Mouse (Mus musculus): ENCODE measurements around the gene Fgfr2. TPM values are rescaled to one million over a fixed set of nuclear protein-coding genes. Genes with fewer than 3 reads are reported as not detected.

Fgfr2 gene
- polyA plus RNA-seq (2012; rRNA removed): 74.1 and 114 TPM in 2 replicates

GRCm38 (mm10) chr7:133123244-133123998, at the start of gene Fgfr2:
Gene Fgfr2 (minus strand): TSS chr7:133123350.
- Histone ChIP-seq H3K4me3 (replicated peaks; ENCODE audit: extremely low read depth, low read depth, low read length) (peak within 1 kb of the TSS; percentile 93), H3K4me1 (ENCODE audit: control insufficient read depth, insufficient read depth, low read length) (peaks cover 10% of the 10 kb centered on the region)
- peak; percentile 74 for DNase-seq
- TF ChIP-seq POLR2A (IDR thresholded peaks at IDR 0.05; ENCODE audit: borderline replicate concordance, extremely low read depth, low read depth, low read length): peak; percentile 57; the same call in 1 of the 2 replicates
- no peak for TF ChIP-seq CTCF (IDR thresholded peaks at IDR 0.05; ENCODE audit: insufficient read depth, low read length)
- 2% methylated on average over 35 of the region's 53 CpGs for WGBS

GRCm38 (mm10) chr7:133171403-133172032, 48.4 kb upstream of the Fgfr2 start:
- no peak for DNase-seq
- WGBS: 79% methylated on average over 4 of the region's 4 CpGs
- TF ChIP-seq CTCF (IDR thresholded peaks at IDR 0.05; ENCODE audit: insufficient read depth, low read length) (no peak), POLR2A (IDR thresholded peaks at IDR 0.05; ENCODE audit: borderline replicate concordance, extremely low read depth, low read depth, low read length) (no peak)
- Histone ChIP-seq H3K4me3 (replicated peaks; ENCODE audit: extremely low read depth, low read depth, low read length) (no peak overlapping the region), H3K4me1 (ENCODE audit: control insufficient read depth, insufficient read depth, low read length) (no peaks in the 10 kb centered on the region)

- 86% methylated on average over 3 of the region's 3 CpGs for WGBS
- DNase-seq: no peak
- H3K4me1 ChIP-seq (ENCODE audit: control insufficient read depth, insufficient read depth, low read length): no peaks in the 10 kb centered on the region
- TF ChIP-seq POLR2A (IDR thresholded peaks at IDR 0.05; ENCODE audit: borderline replicate concordance, extremely low read depth, low read depth, low read length): no peak
- TF ChIP-seq CTCF (IDR thresholded peaks at IDR 0.05; ENCODE audit: insufficient read depth, low read length): no peak
- no peak overlapping the region for H3K4me3 ChIP-seq (replicated peaks; ENCODE audit: extremely low read depth, low read depth, low read length)
These were observed 45.8 kb upstream of the Fgfr2 start for GRCm38 (mm10) chr7:133168928-133169327.

GRCm38 (mm10) chr7:133167903-133168302, 44.8 kb upstream of the Fgfr2 start:
- WGBS: 83% methylated on average over 2 of the region's 2 CpGs
- no peak for DNase-seq
- no peak overlapping the region for H3K4me3 ChIP-seq (replicated peaks; ENCODE audit: extremely low read depth, low read depth, low read length)
- no peaks in the 10 kb centered on the region for H3K4me1 ChIP-seq (ENCODE audit: control insufficient read depth, insufficient read depth, low read length)
- TF ChIP-seq POLR2A (IDR thresholded peaks at IDR 0.05; ENCODE audit: borderline replicate concordance, extremely low read depth, low read depth, low read length) (no peak), CTCF (IDR thresholded peaks at IDR 0.05; ENCODE audit: insufficient read depth, low read length) (no peak)

- TF ChIP-seq CTCF (IDR thresholded peaks at IDR 0.05; ENCODE audit: insufficient read depth, low read length) (no peak), POLR2A (IDR thresholded peaks at IDR 0.05; ENCODE audit: borderline replicate concordance, extremely low read depth, low read depth, low read length) (no peak)
- WGBS: 36% methylated on average over 2 of the region's 2 CpGs
- H3K4me3 ChIP-seq (replicated peaks; ENCODE audit: extremely low read depth, low read depth, low read length): no peak overlapping the region
- DNase-seq: no peak
- no peaks in the 10 kb centered on the region for H3K4me1 ChIP-seq (ENCODE audit: control insufficient read depth, insufficient read depth, low read length)
These were observed 41.6 kb upstream of the Fgfr2 start for GRCm38 (mm10) chr7:133164770-133165169.

GRCm38 (mm10) chr7:133163011-133163410, 39.9 kb upstream of the Fgfr2 start:
- H3K4me3 ChIP-seq (replicated peaks; ENCODE audit: extremely low read depth, low read depth, low read length): no peak overlapping the region
- H3K4me1 ChIP-seq (ENCODE audit: control insufficient read depth, insufficient read depth, low read length): no peaks in the 10 kb centered on the region
- 54% methylated on average over 5 of the region's 5 CpGs for WGBS
- no peak for DNase-seq
- TF ChIP-seq POLR2A (IDR thresholded peaks at IDR 0.05; ENCODE audit: borderline replicate concordance, extremely low read depth, low read depth, low read length) (no peak), CTCF (IDR thresholded peaks at IDR 0.05; ENCODE audit: insufficient read depth, low read length) (no peak)

GRCm38 (mm10) chr7:133162131-133162530, 39.0 kb upstream of the Fgfr2 start:
- WGBS: 43% methylated on average over 2 of the region's 2 CpGs
- DNase-seq: no peak
- no peak overlapping the region for H3K4me3 ChIP-seq (replicated peaks; ENCODE audit: extremely low read depth, low read depth, low read length)

GRCm38 (mm10) chr7:133161362-133162080, 38.4 kb upstream of the Fgfr2 start:
- 62% methylated on average over 7 of the region's 7 CpGs for WGBS
- no peak for DNase-seq
- Histone ChIP-seq H3K4me3 (replicated peaks; ENCODE audit: extremely low read depth, low read depth, low read length) (no peak overlapping the region), H3K4me1 (ENCODE audit: control insufficient read depth, insufficient read depth, low read length) (no peaks in the 10 kb centered on the region)
- no peak for TF ChIP-seq POLR2A (IDR thresholded peaks at IDR 0.05; ENCODE audit: borderline replicate concordance, extremely low read depth, low read depth, low read length)

More at GRCm38 (mm10) chr7:133162131-133162530, 39.0 kb upstream of the Fgfr2 start:
- H3K4me1 ChIP-seq (ENCODE audit: control insufficient read depth, insufficient read depth, low read length): no peaks in the 10 kb centered on the region
- no peak for TF ChIP-seq CTCF (IDR thresholded peaks at IDR 0.05; ENCODE audit: insufficient read depth, low read length)
- TF ChIP-seq POLR2A (IDR thresholded peaks at IDR 0.05; ENCODE audit: borderline replicate concordance, extremely low read depth, low read depth, low read length): no peak

GRCm38 (mm10) chr7:133159519-133159918, 36.4 kb upstream of the Fgfr2 start:
- H3K4me1 ChIP-seq (ENCODE audit: control insufficient read depth, insufficient read depth, low read length): no peaks in the 10 kb centered on the region
- WGBS: 84% methylated on average over 3 of the region's 3 CpGs
- H3K4me3 ChIP-seq (replicated peaks; ENCODE audit: extremely low read depth, low read depth, low read length): no peak overlapping the region
- TF ChIP-seq POLR2A (IDR thresholded peaks at IDR 0.05; ENCODE audit: borderline replicate concordance, extremely low read depth, low read depth, low read length) (no peak), CTCF (IDR thresholded peaks at IDR 0.05; ENCODE audit: insufficient read depth, low read length) (no peak)
- no peak for DNase-seq
